ENCODE assay signal across 9 mouse cellular contexts in genomic region chr15:79026511-79027290, GRCm38 (mm10). TPM values are rescaled to one million over a fixed set of nuclear protein-coding genes. Genes with fewer than 3 reads are reported as not detected.
DNase-seq lines count a peak whose midpoint lies in the region; ATAC-seq and TF ChIP-seq lines count a peak whose summit lies in the region.
"Had no signal": no experiment of that assay in that cellular context is flagged by ENCODE, and none has a peak within 500 bp of the region (broad histone marks: within the 10 kb centered on the region; RNA-seq: fewer than 3 reads in every experiment).

No protein-coding gene starts in this region.

- no peak for TF ChIP-seq POLR2A in kidney, adult 2 months (IDR thresholded peaks at IDR 0.05; ENCODE audit: low read depth, low read length)

- peak overlapping the region; percentile 100; the same call in 1 of the 2 replicates for H3K9ac ChIP-seq in embryonic facial prominence, embryonic 12.5 days
- H3K9ac ChIP-seq in midbrain, embryonic 13.5 days (replicated peaks): peak overlapping the region; percentile 99; the same call in 1 of the 2 replicates

- peak; percentile 25 for DNase-seq in embryo, embryonic 10.5 days (ENCODE audit: low spot score)
- no peak for DNase-seq in embryo, embryonic 10 days (ENCODE audit: low spot score)
- peak; percentile 80 for DNase-seq in kidney, adult 2 months
- DNase-seq in ovary, postnatal 14 days (ENCODE audit: low spot score): no peak
- DNase-seq in frontal cortex, postnatal 36 days (ENCODE audit: low spot score in 2 of 2): no peak
- no peak for DNase-seq in adipocyte (ENCODE audit: low spot score)

- no peaks in the 10 kb centered on the region for H3K27me3 ChIP-seq in embryonic facial prominence, embryonic 12.5 days
- no peaks in the 10 kb centered on the region for H3K27me3 ChIP-seq in kidney, adult 2 months (replicated peaks; ENCODE audit: control insufficient read depth, insufficient read depth, low read length)
- H3K27me3 ChIP-seq in midbrain, embryonic 13.5 days: peaks cover 8% of the 10 kb centered on the region; the same call in 1 of the 2 replicates

- no peaks in the 10 kb centered on the region for H3K9me3 ChIP-seq in embryonic facial prominence, embryonic 12.5 days
- H3K9me3 ChIP-seq in midbrain, embryonic 13.5 days: no peaks in the 10 kb centered on the region

- peak overlapping the region; percentile 74; the same call in 1 of the 2 replicates for H3K4me3 ChIP-seq in embryonic facial prominence, embryonic 12.5 days
- H3K4me3 ChIP-seq in kidney, adult 2 months (ENCODE audit: insufficient read depth, low read depth, low read length): peak overlapping the region; percentile 69
- H3K4me3 ChIP-seq in midbrain, embryonic 13.5 days (replicated peaks): peak overlapping the region; percentile 60; the same call in 1 of the 2 replicates

- H3K36me3 ChIP-seq in embryonic facial prominence, embryonic 12.5 days: no peaks in the 10 kb centered on the region
- no peaks in the 10 kb centered on the region for H3K36me3 ChIP-seq in kidney, adult 2 months (ENCODE audit: control insufficient read depth, insufficient read depth, low read length)
- H3K36me3 ChIP-seq in midbrain, embryonic 13.5 days: no peaks in the 10 kb centered on the region

- WGBS in embryonic facial prominence, embryonic 12.5 days: 48% methylated on average over 14 of the region's 14 CpGs
- 29% methylated on average over 14 of the region's 14 CpGs for WGBS in kidney, adult 2 months
- WGBS in midbrain, embryonic 13.5 days: 45% methylated on average over 14 of the region's 14 CpGs

- peaks cover 37% of the 10 kb centered on the region for H3K4me1 ChIP-seq in embryonic facial prominence, embryonic 12.5 days
- H3K4me1 ChIP-seq in kidney, adult 2 months (ENCODE audit: control insufficient read depth, insufficient read depth, low read length): peaks cover 18% of the 10 kb centered on the region; the same call in 1 of the 2 replicates
- H3K4me1 ChIP-seq in midbrain, embryonic 13.5 days (replicated peaks): peaks cover 53% of the 10 kb centered on the region

- 0 out of 2 replicates have a peak overlapping the region, but pooled peaks have one; percentile 99 for H3K27ac ChIP-seq in embryonic facial prominence, embryonic 12.5 days
- H3K27ac ChIP-seq in kidney, adult 2 months (ENCODE audit: insufficient read depth, low read depth, low read length): peak overlapping the region; percentile 89
- H3K27ac ChIP-seq in midbrain, embryonic 13.5 days: no peak overlapping the region

- TF ChIP-seq CTCF in kidney, adult 2 months (conservative IDR thresholded peaks at IDR 0.05; ENCODE audit: insufficient read depth, insufficient read length, low read depth, low read length): no peak

- peak overlapping the region; percentile 98 for H3K4me2 ChIP-seq in embryonic facial prominence, embryonic 12.5 days (replicated peaks)
- peak overlapping the region; percentile 99 for H3K4me2 ChIP-seq in midbrain, embryonic 13.5 days (replicated peaks)

- no peak for ATAC-seq in embryonic facial prominence, embryonic 12.5 days (ENCODE audit: insufficient number of reproducible peaks, insufficient read depth, low FRiP score, low TSS enrichment)
- ATAC-seq in midbrain, embryonic 13.5 days: no peak

RNA-seq across cellular contexts. Expression of gene H1f0, which starts 1.5 kb away (rescaled TPM):
- polyA plus RNA-seq in embryonic facial prominence, embryonic 12.5 days (2016; fragmentation: Nextera tagmentation; extraction: Ambion mirVana): 513 and 519 TPM in 2 replicates
- polyA plus RNA-seq in kidney, adult 2 months (2012; rRNA removed): 123 and 145 TPM in 2 replicates
- polyA plus RNA-seq in midbrain, embryonic 13.5 days (2015; fragmentation: Nextera tagmentation; extraction: Ambion mirVana): 329 and 351 TPM in 2 replicates

RNA-seq across cellular contexts. Expression of gene Galr3, which starts 15.0 kb away (rescaled TPM):
- not detected in 2 replicates for polyA plus RNA-seq in embryonic facial prominence, embryonic 12.5 days (2016; fragmentation: Nextera tagmentation; extraction: Ambion mirVana)
- 0.64 and 1.2 TPM in 2 replicates for polyA plus RNA-seq in kidney, adult 2 months (2012; rRNA removed)
- not detected in 2 replicates for polyA plus RNA-seq in midbrain, embryonic 13.5 days (2015; fragmentation: Nextera tagmentation; extraction: Ambion mirVana)
- polyA plus RNA-seq: C2C12 had no signal

RNA-seq across cellular contexts. Expression of gene Ankrd54, which starts 36.0 kb away (rescaled TPM):
- 55.9 and 65.5 TPM in 2 replicates for polyA plus RNA-seq in embryonic facial prominence, embryonic 12.5 days (2016; fragmentation: Nextera tagmentation; extraction: Ambion mirVana)
- polyA plus RNA-seq in kidney, adult 2 months (2012; rRNA removed): 38.9 and 52.2 TPM in 2 replicates
- polyA plus RNA-seq in midbrain, embryonic 13.5 days (2015; fragmentation: Nextera tagmentation; extraction: Ambion mirVana): 52.6 and 56.4 TPM in 2 replicates

RNA-seq across cellular contexts. Expression of gene Eif3l, which starts 48.3 kb away (rescaled TPM):
- polyA plus RNA-seq in embryonic facial prominence, embryonic 12.5 days (2016; fragmentation: Nextera tagmentation; extraction: Ambion mirVana): 229 and 235 TPM in 2 replicates
- 172 and 183 TPM in 2 replicates for polyA plus RNA-seq in kidney, adult 2 months (2012; rRNA removed)
- polyA plus RNA-seq in midbrain, embryonic 13.5 days (2015; fragmentation: Nextera tagmentation; extraction: Ambion mirVana): 180 and 186 TPM in 2 replicates

Comparison
In these comparisons a context has a peak if more than half of its experiments do, and no peak if none do; other contexts are left out.
1. DNase-seq: peak in embryo, embryonic 10.5 days (single experiment) and kidney, adult 2 months (single experiment); none in embryo, embryonic 10 days (single experiment), ovary, postnatal 14 days (single experiment), frontal cortex, postnatal 36 days (0 of 2) and adipocyte (single experiment).
2. Peak in every context shown above with its lines, with median percentiles within 50 percentile points of each other: H3K4me3 ChIP-seq.